Mouse (Mus musculus) embryonic facial prominence, embryonic 11.5 days (tissue): ENCODE data around the gene Fam78b. TPM values are rescaled to one million over a fixed set of nuclear protein-coding genes. Genes with fewer than 3 reads are reported as not detected.

Source experiments
- ATAC-seq: fragments of 200-750 bp; cut with Nextera tagmentation; replicated peaks from 2 replicates; pipeline ENCODE4 v1.8.0; 2017; ENCODE audit warnings: low read depth; ENCODE audit not compliant: insufficient number of reproducible peaks, low FRiP score, low TSS enrichment
- DNase-seq: peaks from one replicate; pipeline ENCODE4 v3.0.0-alpha.2; 2015; ENCODE audit warnings: low spot score
- H3K27ac ChIP-seq: fragments of 300-500 bp; sonication (generic); replicated peaks from 2 replicates; pipeline ENCODE4 v1.5.1; 2014; ENCODE audit warnings: mild to moderate bottlenecking, low read depth, low read length, control low read depth
- H3K27me3 ChIP-seq: fragments of 300-500 bp; sonication (generic); 2 replicates; pipeline ENCODE4 v1.6.1; 2014; ENCODE audit warnings: mild to moderate bottlenecking, low read length, moderate library complexity, mixed read lengths; ENCODE audit not compliant: control insufficient read depth, insufficient read depth
- H3K36me3 ChIP-seq: fragments of 300-500 bp; sonication (generic); replicated peaks from 2 replicates; pipeline ENCODE4 v1.6.1; 2014; ENCODE audit warnings: low read depth, mild to moderate bottlenecking, low read length, moderate library complexity, mixed read lengths; ENCODE audit not compliant: control insufficient read depth, insufficient read depth
- H3K4me1 ChIP-seq: fragments of 300-500 bp; sonication (generic); 2 replicates; pipeline ENCODE4 v1.6.1; 2014; ENCODE audit warnings: low read length, mixed read lengths; ENCODE audit not compliant: control insufficient read depth, insufficient read depth
- H3K4me2 ChIP-seq: fragments of 300-500 bp; sonication (generic); 2 replicates; pipeline ENCODE4 v1.6.1; 2014; ENCODE audit warnings: low read depth, mild to moderate bottlenecking, control low read depth, low read length, moderate library complexity
- H3K4me3 ChIP-seq: fragments of 300-500 bp; sonication (generic); 2 replicates; pipeline ENCODE4 v1.5.1; 2014; ENCODE audit warnings: low read depth, low read length, control low read depth
- H3K9ac ChIP-seq: fragments of 300-500 bp; sonication (generic); replicated peaks from 2 replicates; pipeline ENCODE4 v1.6.1; 2014; ENCODE audit warnings: mild to moderate bottlenecking, control low read depth, low read length
- H3K9me3 ChIP-seq: fragments of 300-500 bp; sonication (generic); replicated peaks from 2 replicates; pipeline ENCODE4 v1.6.1; 2016; ENCODE audit warnings: mild to moderate bottlenecking, low read length, inconsistent platforms, mixed read lengths; ENCODE audit not compliant: control insufficient read depth
- WGBS: fragments of 180-500 bp; shearing (Covaris S2); extraction: QIAGEN DNeasy Blood & Tissue Kit; methylation state at CpG from one replicate; pipeline ENCODE4 v1.1.7; 2014; 5-methylcytosine and 5-hydroxymethylcytosine counted together
- polyA plus RNA-seq: library from polyadenylated mRNA; unstranded; fragments of >200 nt; fragmentation: Nextera tagmentation; extraction: Ambion mirVana; gene quantifications from 2 replicates; pipeline ENCODE4 v1.2.1, GENCODE M21; 2014

Gene Fam78b
- polyA plus RNA-seq, 1 experiment from 2014 or later: 3.8 TPM

- Histone ChIP-seq H3K27me3 (no peaks in the 10 kb centered on the region), H3K27ac (no peak overlapping the region), H3K4me2 (no peak overlapping the region), H3K4me1 (no peaks in the 10 kb centered on the region), H3K36me3 (no peaks in the 10 kb centered on the region), H3K9me3 (no peaks in the 10 kb centered on the region), H3K9ac (no peak overlapping the region), H3K4me3 (no peak overlapping the region)
- DNase-seq: no peak
- WGBS: 63% methylated on average over 7 of the region's 7 CpGs
- ATAC-seq: peak; percentile 78; the same call in 1 of the 2 replicates
Measured at GRCm38 (mm10) chr1:167013234-167013864, 12.1 kb downstream of the Fam78b start.

- H3K9ac ChIP-seq: no peak overlapping the region
- H3K4me2 ChIP-seq: no peak overlapping the region
- ATAC-seq: no peak
- no peak overlapping the region for H3K27ac ChIP-seq
- no peaks in the 10 kb centered on the region for H3K9me3 ChIP-seq
- 51% methylated on average over 3 of the region's 3 CpGs for WGBS
- H3K36me3 ChIP-seq: no peaks in the 10 kb centered on the region
- no peak for DNase-seq
- no peaks in the 10 kb centered on the region for H3K4me1 ChIP-seq
- H3K4me3 ChIP-seq: no peak overlapping the region
- H3K27me3 ChIP-seq: no peaks in the 10 kb centered on the region
Measured at GRCm38 (mm10) chr1:167016269-167016668, 15.1 kb downstream of the Fam78b start.

GRCm38 (mm10) chr1:167022001-167022424 lies 20.8 kb downstream of the Fam78b start:
- 41% methylated on average over 9 of the region's 9 CpGs for WGBS
- no peaks in the 10 kb centered on the region for H3K4me1 ChIP-seq
- H3K27me3 ChIP-seq: no peaks in the 10 kb centered on the region
- H3K36me3 ChIP-seq: no peaks in the 10 kb centered on the region
- no peaks in the 10 kb centered on the region for H3K9me3 ChIP-seq
- H3K4me3 ChIP-seq: no peak overlapping the region
- no peak overlapping the region for H3K4me2 ChIP-seq
- DNase-seq (no peak), ATAC-seq (no peak)
- no peak overlapping the region for H3K27ac ChIP-seq
- H3K9ac ChIP-seq: no peak overlapping the region

- H3K27me3 ChIP-seq: no peaks in the 10 kb centered on the region
- H3K27ac ChIP-seq: no peak overlapping the region
- ATAC-seq (no peak), DNase-seq (no peak)
- H3K4me1 ChIP-seq: no peaks in the 10 kb centered on the region
- H3K4me3 ChIP-seq: no peak overlapping the region
- no peaks in the 10 kb centered on the region for H3K36me3 ChIP-seq
- 52% methylated on average over 8 of the region's 8 CpGs for WGBS
- H3K9me3 ChIP-seq: no peaks in the 10 kb centered on the region
- no peak overlapping the region for H3K9ac ChIP-seq
- H3K4me2 ChIP-seq: no peak overlapping the region
Measured at GRCm38 (mm10) chr1:167022541-167023121, 21.4 kb downstream of the Fam78b start.

GRCm38 (mm10) chr1:167023794-167024193 lies 22.6 kb downstream of the Fam78b start:
- ATAC-seq (no peak), DNase-seq (no peak)
- H3K27me3 ChIP-seq: no peaks in the 10 kb centered on the region

GRCm38 (mm10) chr1:167024961-167025360 lies 23.7 kb downstream of the Fam78b start:
- Histone ChIP-seq H3K4me2 (no peak overlapping the region), H3K27ac (no peak overlapping the region), H3K4me1 (no peaks in the 10 kb centered on the region), H3K36me3 (no peaks in the 10 kb centered on the region), H3K27me3 (no peaks in the 10 kb centered on the region), H3K9ac (no peak overlapping the region), H3K9me3 (no peaks in the 10 kb centered on the region), H3K4me3 (no peak overlapping the region)
- WGBS: 84% methylated on average over 4 of the region's 4 CpGs
- DNase-seq (no peak), ATAC-seq (no peak)

More at GRCm38 (mm10) chr1:167023794-167024193, 22.6 kb downstream of the Fam78b start:
- H3K27ac ChIP-seq: no peak overlapping the region
- H3K4me1 ChIP-seq: no peaks in the 10 kb centered on the region
- H3K9ac ChIP-seq: no peak overlapping the region
- no peak overlapping the region for H3K4me2 ChIP-seq
- H3K36me3 ChIP-seq: no peaks in the 10 kb centered on the region
- 94% methylated on average over 11 of the region's 11 CpGs for whole genome bisulfite sequencing
- H3K4me3 ChIP-seq: no peak overlapping the region
- no peaks in the 10 kb centered on the region for H3K9me3 ChIP-seq

- ATAC-seq (no peak), DNase-seq (no peak)
- no peak overlapping the region for H3K4me2 ChIP-seq
- no peaks in the 10 kb centered on the region for H3K9me3 ChIP-seq
- no peaks in the 10 kb centered on the region for H3K27me3 ChIP-seq
- no peaks in the 10 kb centered on the region for H3K36me3 ChIP-seq
- H3K4me3 ChIP-seq: no peak overlapping the region
- 58% methylated on average over 13 of the region's 13 CpGs for WGBS
- H3K4me1 ChIP-seq: no peaks in the 10 kb centered on the region
- H3K27ac ChIP-seq: no peak overlapping the region
- H3K9ac ChIP-seq: no peak overlapping the region
Measured at GRCm38 (mm10) chr1:167032046-167032648, 30.9 kb downstream of the Fam78b start.

GRCm38 (mm10) chr1:167034435-167034834 lies 33.2 kb downstream of the Fam78b start:
- H3K4me2 ChIP-seq: no peak overlapping the region
- H3K9me3 ChIP-seq: no peaks in the 10 kb centered on the region
- no peak overlapping the region for H3K9ac ChIP-seq
- H3K27me3 ChIP-seq: no peaks in the 10 kb centered on the region
- 75% methylated on average over 1 of the region's 1 CpGs for WGBS
- no peaks in the 10 kb centered on the region for H3K36me3 ChIP-seq
- no peak overlapping the region for H3K27ac ChIP-seq
- H3K4me3 ChIP-seq: no peak overlapping the region
- ATAC-seq: no peak
- no peaks in the 10 kb centered on the region for H3K4me1 ChIP-seq
- no peak for DNase-seq
